Mouse (Mus musculus): ENCODE measurements around the gene Ssc5d. TPM values are rescaled to one million over a fixed set of nuclear protein-coding genes. Genes with fewer than 3 reads are reported as not detected.
"Not testable (repeated sequence)": the region's sequence is repeated elsewhere in the genome, so short reads cannot be mapped to it uniquely, and the experiment has no call there.

The Ssc5d gene
- polyA plus RNA-seq (2012; ENCODE audit: insufficient read depth, low replicate concordance), result 0.09 and 1.5 TPM in 2 replicates

GRCm38 (mm10) chr7:4925441-4926381, at the start of gene Ssc5d:
Ssc5d (plus strand) TSS chr7:4925785.
- H3K27me3 ChIP-seq (replicated peaks), result peaks cover 68% of the 10 kb centered on the region

GRCm38 (mm10) chr7:4876753-4877221, 48.8 kb upstream of the Ssc5d start, which contains the start of gene Isoc2a:
Isoc2a (plus strand) TSS chr7:4877153.
- Histone ChIP-seq H3K4me1 (peaks cover 20% of the 10 kb centered on the region), H3K9me3 (peaks cover under 1% of the 10 kb centered on the region), H3K27me3 (replicated peaks) (peaks cover 1% of the 10 kb centered on the region), H3K4me3 (replicated peaks) (peak within 1 kb of the TSS; percentile 93), H3K36me3 (replicated peaks; ENCODE audit: low read length) (no peaks in the 10 kb centered on the region)
- no peak for TF ChIP-seq FLI1 (IDR thresholded peaks at IDR 0.05; ENCODE audit: low read length)
- no peak for TF ChIP-seq GATA1 (IDR thresholded peaks at IDR 0.05; ENCODE audit: borderline replicate concordance, low read length)

More at GRCm38 (mm10) chr7:4925441-4926381, at the start of gene Ssc5d:
- H3K36me3 ChIP-seq (replicated peaks; ENCODE audit: low read length), result peaks cover 9% of the 10 kb centered on the region
- H3K4me3 ChIP-seq (replicated peaks), result peak within 1 kb of the TSS; percentile 42
- TF ChIP-seq FLI1 (IDR thresholded peaks at IDR 0.05; ENCODE audit: low read length), result no peak
- no peak for TF ChIP-seq GATA1 (IDR thresholded peaks at IDR 0.05; ENCODE audit: borderline replicate concordance, low read length)
- peaks cover 63% of the 10 kb centered on the region for H3K4me1 ChIP-seq
- H3K9me3 ChIP-seq, result no peaks in the 10 kb centered on the region

- Histone ChIP-seq H3K4me1 (peaks cover 20% of the 10 kb centered on the region), H3K9me3 (peaks cover 5% of the 10 kb centered on the region), H3K36me3 (replicated peaks; ENCODE audit: low read length) (peaks cover 4% of the 10 kb centered on the region), H3K4me3 (replicated peaks) (peak overlapping the region; percentile 93), H3K27me3 (replicated peaks) (peaks cover 1% of the 10 kb centered on the region)
- no peak for TF ChIP-seq FLI1 (IDR thresholded peaks at IDR 0.05; ENCODE audit: low read length)
- no peak for TF ChIP-seq GATA1 (IDR thresholded peaks at IDR 0.05; ENCODE audit: borderline replicate concordance, low read length)
Measured at GRCm38 (mm10) chr7:4877226-4877625, 48.4 kb upstream of the Ssc5d start.

- Histone ChIP-seq H3K4me1 (peaks cover 20% of the 10 kb centered on the region), H3K27me3 (replicated peaks) (peaks cover 1% of the 10 kb centered on the region), H3K4me3 (replicated peaks) (no peak overlapping the region), H3K36me3 (replicated peaks; ENCODE audit: low read length) (peaks cover 4% of the 10 kb centered on the region), H3K9me3 (peaks cover 10% of the 10 kb centered on the region)
- no peak for TF ChIP-seq GATA1 (IDR thresholded peaks at IDR 0.05; ENCODE audit: borderline replicate concordance, low read length)
- no peak for TF ChIP-seq FLI1 (IDR thresholded peaks at IDR 0.05; ENCODE audit: low read length)
Measured at GRCm38 (mm10) chr7:4878186-4878585, 47.4 kb upstream of the Ssc5d start.

DNA sequence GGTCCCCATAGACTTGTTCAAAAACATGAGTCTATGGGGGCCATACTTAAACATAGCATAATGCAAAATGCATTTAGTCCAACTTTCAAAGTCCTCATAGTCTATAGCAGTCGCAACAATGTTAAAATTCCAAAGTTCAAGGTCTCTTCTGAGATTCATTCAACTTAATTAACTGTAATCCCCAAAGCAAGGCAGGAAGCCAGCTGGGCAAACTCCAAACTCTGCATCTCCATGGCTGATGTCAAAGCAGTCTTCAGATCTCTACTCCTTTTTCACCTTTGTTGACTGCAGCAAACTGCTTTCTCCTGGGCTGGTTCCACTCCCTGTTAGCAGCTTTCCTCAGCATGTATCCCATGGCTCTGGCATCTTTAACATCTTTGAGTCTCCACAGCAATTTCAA, 46.5 kb upstream of the Ssc5d start:
- Histone ChIP-seq H3K4me1 (peaks cover 16% of the 10 kb centered on the region), H3K9me3 (peaks cover 10% of the 10 kb centered on the region)
- not testable (repeated sequence) for H3K27me3 ChIP-seq (replicated peaks); H3K4me3 ChIP-seq (replicated peaks); H3K36me3 ChIP-seq (replicated peaks; ENCODE audit: low read length)

- H3K27me3 ChIP-seq (replicated peaks), result no peaks in the 10 kb centered on the region
- no peaks in the 10 kb centered on the region for H3K4me1 ChIP-seq
- peaks cover 13% of the 10 kb centered on the region for H3K9me3 ChIP-seq
- H3K36me3 ChIP-seq (replicated peaks; ENCODE audit: low read length), result peaks cover 19% of the 10 kb centered on the region
- no peak for TF ChIP-seq FLI1 (IDR thresholded peaks at IDR 0.05; ENCODE audit: low read length)
- TF ChIP-seq GATA1 (IDR thresholded peaks at IDR 0.05; ENCODE audit: borderline replicate concordance, low read length), result no peak
- H3K4me3 ChIP-seq (replicated peaks), result no peak overlapping the region
Measured at GRCm38 (mm10) chr7:4886680-4887079, 38.9 kb upstream of the Ssc5d start.

DNA sequence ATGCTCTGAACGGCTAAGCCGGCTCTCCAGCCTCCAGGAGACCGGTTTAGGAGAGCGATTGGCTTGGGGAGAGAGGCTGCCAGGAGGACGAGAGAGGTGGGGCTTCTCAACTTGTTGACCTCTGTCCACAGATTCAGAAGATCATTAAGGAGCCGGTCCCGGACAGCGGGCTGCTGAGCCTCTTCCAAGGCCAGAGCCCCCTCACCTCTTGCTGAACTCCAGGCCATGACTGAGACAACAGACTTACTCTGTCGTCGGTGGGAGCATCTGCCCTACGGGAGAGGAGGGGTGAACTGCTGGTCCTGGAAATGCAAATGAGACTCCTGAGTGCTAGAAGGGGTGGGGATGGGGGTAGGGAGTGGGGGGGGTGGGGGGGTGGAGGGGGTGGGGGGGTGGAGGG, 30.4 kb upstream of the Ssc5d start:
- H3K27me3 ChIP-seq (replicated peaks), result peaks cover 18% of the 10 kb centered on the region
- TF ChIP-seq FLI1 (IDR thresholded peaks at IDR 0.05; ENCODE audit: low read length) (no peak), GATA1 (IDR thresholded peaks at IDR 0.05; ENCODE audit: borderline replicate concordance, low read length) (no peak)

DNA sequence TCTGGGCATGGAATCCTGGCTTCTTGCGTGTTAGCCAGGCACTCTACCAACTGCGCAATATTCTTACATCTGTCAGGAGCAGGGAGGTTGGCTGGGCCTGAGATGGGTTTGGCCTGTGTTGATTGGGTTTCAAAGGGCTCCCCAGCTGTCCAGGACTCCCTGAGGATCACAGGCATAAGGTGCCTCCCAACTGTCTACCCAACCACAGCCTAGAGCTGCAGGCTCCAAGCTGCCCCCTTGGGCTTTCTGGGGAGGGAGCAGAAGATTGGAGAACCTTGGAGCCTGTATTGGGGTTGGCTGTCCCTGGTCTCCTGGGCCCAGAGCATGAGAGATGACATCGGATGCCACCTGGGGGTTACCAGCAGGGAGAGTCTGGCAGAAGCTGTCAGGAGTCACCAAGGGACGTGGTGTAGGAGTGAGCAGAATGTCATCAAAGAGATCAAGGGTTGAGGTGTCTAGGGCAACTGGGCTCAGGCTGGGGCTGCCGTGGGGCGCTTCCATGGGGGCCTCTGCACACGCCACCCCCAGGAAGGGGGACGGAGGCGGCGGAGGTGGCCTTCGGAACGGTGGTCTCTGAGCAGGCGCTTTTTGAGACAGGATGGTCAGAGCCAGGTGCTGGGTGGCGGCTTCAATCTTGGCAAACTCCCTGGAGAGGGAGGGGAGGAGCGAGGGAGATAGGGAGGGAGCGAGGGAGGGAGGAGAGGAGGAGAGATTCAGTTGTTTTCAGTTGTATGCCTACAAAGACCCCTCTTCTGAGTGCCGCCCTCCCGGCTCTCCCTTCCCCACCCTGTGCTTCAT, 26.5 kb upstream of the Ssc5d start:
- peaks cover 4% of the 10 kb centered on the region for H3K9me3 ChIP-seq
- no peak overlapping the region for H3K4me3 ChIP-seq (replicated peaks)

More for the DNA sequence above, 30.4 kb upstream of the Ssc5d start:
- peaks cover 3% of the 10 kb centered on the region; the same call in 1 of the 2 replicates for H3K4me1 ChIP-seq
- H3K36me3 ChIP-seq (replicated peaks; ENCODE audit: low read length), result peaks cover 18% of the 10 kb centered on the region
- no peaks in the 10 kb centered on the region for H3K9me3 ChIP-seq
- H3K4me3 ChIP-seq (replicated peaks), result no peak overlapping the region

GRCm38 (mm10) chr7:4899649-4900522, 25.7 kb upstream of the Ssc5d start:
- Histone ChIP-seq H3K36me3 (replicated peaks; ENCODE audit: low read length) (peaks cover 2% of the 10 kb centered on the region), H3K9me3 (peaks cover 4% of the 10 kb centered on the region), H3K4me1 (peaks cover 7% of the 10 kb centered on the region; the same call in 1 of the 2 replicates), H3K27me3 (replicated peaks) (peaks cover 23% of the 10 kb centered on the region), H3K4me3 (replicated peaks) (no peak overlapping the region)
- TF ChIP-seq FLI1 (IDR thresholded peaks at IDR 0.05; ENCODE audit: low read length) (no peak), GATA1 (IDR thresholded peaks at IDR 0.05; ENCODE audit: borderline replicate concordance, low read length) (no peak)

More for the DNA sequence above, 26.5 kb upstream of the Ssc5d start:
- Histone ChIP-seq H3K36me3 (replicated peaks; ENCODE audit: low read length) (peaks cover 3% of the 10 kb centered on the region), H3K4me1 (peaks cover 7% of the 10 kb centered on the region; the same call in 1 of the 2 replicates), H3K27me3 (replicated peaks) (peaks cover 23% of the 10 kb centered on the region)
- TF ChIP-seq FLI1 (IDR thresholded peaks at IDR 0.05; ENCODE audit: low read length), result no peak
- TF ChIP-seq GATA1 (IDR thresholded peaks at IDR 0.05; ENCODE audit: borderline replicate concordance, low read length), result no peak
